Comparison of ENCODE assay signal across 23 mouse cellular contexts in the genomic region with DNA sequence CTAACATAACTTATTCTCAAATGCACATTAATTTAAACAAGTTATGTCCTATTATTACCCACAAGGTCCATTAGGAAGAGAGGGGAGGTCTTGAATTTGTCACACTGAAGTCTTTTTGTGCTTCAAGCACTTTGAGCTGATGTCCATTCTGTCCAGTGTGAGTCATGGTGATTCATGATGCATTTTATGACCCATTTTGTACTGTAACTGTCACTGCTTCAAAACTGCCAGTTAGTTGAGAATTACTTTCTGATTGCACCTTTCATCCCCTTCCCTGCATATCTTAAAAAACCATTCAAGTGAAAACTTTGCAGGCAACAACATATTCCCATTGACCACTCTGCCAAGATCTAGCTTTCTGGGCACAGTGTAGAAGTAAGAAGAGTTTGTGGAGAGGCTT. TPM values are rescaled to one million over a fixed set of nuclear protein-coding genes. Genes with fewer than 3 reads are reported as not detected.
"Had no signal": no experiment of that assay in that cellular context is flagged by ENCODE, and none has a peak within 500 bp of the region (broad histone marks: within the 10 kb centered on the region; RNA-seq: fewer than 3 reads in every experiment).

No protein-coding gene starts in this region.

- H3K9me3 ChIP-seq: lung, embryonic 15.5 days; megakaryocyte, embryonic 14.5 days; neural tube, embryonic 13.5 days; neural tube, embryonic 15.5 days had no signal

- H3K4me2 ChIP-seq: lung, embryonic 15.5 days; midbrain, embryonic 11.5 days; neural tube, embryonic 13.5 days; neural tube, embryonic 15.5 days had no signal

- H3K4me3 ChIP-seq: lung, embryonic 15.5 days; megakaryocyte, embryonic 14.5 days; myocyte; neural tube, embryonic 13.5 days; neural tube, embryonic 15.5 days had no signal

- ATAC-seq: liver, postnatal 0 days; lung, postnatal 0 days; midbrain, embryonic 16.5 days had no signal

- H3K27ac ChIP-seq: lung, embryonic 15.5 days; macrophage; neural tube, embryonic 13.5 days; neural tube, embryonic 15.5 days had no signal

- H3K27me3 ChIP-seq: lung, embryonic 15.5 days; megakaryocyte, embryonic 14.5 days; neural tube, embryonic 13.5 days; neural tube, embryonic 15.5 days had no signal

- DNase-seq: liver, postnatal 0 days; lung, adult 2 months; lung, postnatal 14 days; lung, postnatal 36 days; midbrain, embryonic 14.5 days; retina, postnatal 1 day; right cerebral cortex, adult 18-20 months; right cerebral cortex, postnatal 25 days; right cerebral cortex, postnatal 4 days; spleen, adult 18-20 months; thymus, adult 18-20 months; thymus, postnatal 14 days; thymus, postnatal 36 days had no signal

- H3K4me1 ChIP-seq: lung, embryonic 15.5 days; neural tube, embryonic 15.5 days had no signal

- H3K9ac ChIP-seq: liver, postnatal 0 days; lung, embryonic 15.5 days; neural tube, embryonic 13.5 days; neural tube, embryonic 15.5 days had no signal

- H3K36me3 ChIP-seq: lung, embryonic 15.5 days; neural tube, embryonic 13.5 days; neural tube, embryonic 15.5 days had no signal

RNA-seq across cellular contexts. Expression of a gene that starts 11.6 kb away (rescaled TPM):
- total RNA-seq: megakaryocyte progenitor cell, adult 5-6 weeks had no signal
- polyA plus RNA-seq: macrophage; midbrain, embryonic 11.5 days had no signal
